Comparison of ENCODE assay signal across 8 mouse cellular contexts in the genomic region with DNA sequence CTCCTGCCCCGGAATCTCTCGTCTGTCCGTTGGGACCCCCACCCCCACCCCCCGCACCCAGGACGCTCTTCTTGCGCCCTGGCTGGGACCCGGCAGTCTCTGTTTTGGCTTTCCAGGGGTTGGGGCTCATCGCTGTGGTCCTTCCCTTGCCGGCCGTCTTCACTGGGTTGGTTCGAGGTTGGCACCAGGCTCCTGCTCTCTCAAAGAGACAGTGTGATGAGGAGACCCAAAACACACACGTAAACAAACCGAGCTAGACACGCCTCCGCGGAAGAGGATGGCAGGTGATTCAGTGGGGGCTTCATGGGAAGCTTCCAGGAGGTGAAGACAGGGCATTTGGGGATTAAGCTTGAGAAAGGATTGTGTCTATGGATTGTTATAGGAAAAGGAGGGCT. TPM values are rescaled to one million over a fixed set of nuclear protein-coding genes. Genes with fewer than 3 reads are reported as not detected.
A peak's percentile ranks its signal among the peaks of the same experiment; 100 is the strongest.
DNase-seq lines count a peak whose midpoint lies in the region; ATAC-seq and TF ChIP-seq lines count a peak whose summit lies in the region.

No protein-coding gene starts in this region.

- no peaks in the 10 kb centered on the region; the same call in none of the 2 replicates for H3K4me1 ChIP-seq in limb, embryonic 14.5 days (ENCODE audit: control insufficient read depth, insufficient read depth, low read length)
- 0 out of 2 replicates have a peak, but pooled peaks cover 3% of the 10 kb centered on the region for H3K4me1 ChIP-seq in stomach, embryonic 16.5 days (ENCODE audit: control insufficient read depth, insufficient read depth, low read length)

- no peaks in the 10 kb centered on the region for H3K27me3 ChIP-seq in limb, embryonic 14.5 days (ENCODE audit: control insufficient read depth, insufficient read depth, low read length)
- peaks cover 14% of the 10 kb centered on the region for H3K27me3 ChIP-seq in stomach, embryonic 16.5 days (ENCODE audit: control insufficient read depth, insufficient read depth, low read length)

- WGBS in limb, embryonic 14.5 days, result 1% methylated on average over 15 of the region's 16 CpGs
- WGBS in stomach, embryonic 16.5 days, result 3% methylated on average over 16 of the region's 16 CpGs

- DNase-seq in cerebellum, adult 9-11 months, result peak; percentile 24
- DNase-seq in cerebellum, adult 11-12 months, result no peak
- peak; percentile 21 for DNase-seq in right cerebral cortex, postnatal 4 days
- no peak for DNase-seq in right cerebral cortex, adult 18-20 months
- no peak for DNase-seq in limb, embryonic 14.5 days (ENCODE audit: low spot score)
- DNase-seq in adrenal gland, postnatal 10 days, result no peak

- H3K9ac ChIP-seq in limb, embryonic 14.5 days (ENCODE audit: low read depth, low read length, severe bottlenecking), result peak overlapping the region; percentile 69
- H3K9ac ChIP-seq in stomach, embryonic 16.5 days (ENCODE audit: low read length), result peak overlapping the region; percentile 65

- H3K27ac ChIP-seq in limb, embryonic 14.5 days (replicated peaks; ENCODE audit: low read depth, low read length), result no peak overlapping the region
- no peak overlapping the region for H3K27ac ChIP-seq in stomach, embryonic 16.5 days (ENCODE audit: low read length)

- no peaks in the 10 kb centered on the region for H3K36me3 ChIP-seq in limb, embryonic 14.5 days (ENCODE audit: control insufficient read depth, insufficient read depth, low read length)
- no peaks in the 10 kb centered on the region for H3K36me3 ChIP-seq in stomach, embryonic 16.5 days (ENCODE audit: control insufficient read depth, insufficient read depth, low read length)

- no peak for ATAC-seq in limb, embryonic 14.5 days (ENCODE audit: low FRiP score, low read depth)
- no peak for ATAC-seq in stomach, embryonic 16.5 days (ENCODE audit: insufficient read depth, low FRiP score)
- no peak for ATAC-seq in monocyte, adult 5-6 weeks (replicated peaks; ENCODE audit: insufficient number of reproducible peaks, low FRiP score, low TSS enrichment, poor library complexity, severe bottlenecking)

- H3K9me3 ChIP-seq in limb, embryonic 14.5 days (ENCODE audit: control insufficient read depth, low read length), result no peaks in the 10 kb centered on the region
- H3K9me3 ChIP-seq in stomach, embryonic 16.5 days (replicated peaks; ENCODE audit: control insufficient read depth, low read length), result no peaks in the 10 kb centered on the region

- H3K4me3 ChIP-seq in limb, embryonic 14.5 days (replicated peaks; ENCODE audit: low read length), result peak overlapping the region; percentile 68
- peak overlapping the region; percentile 71 for H3K4me3 ChIP-seq in stomach, embryonic 16.5 days (replicated peaks; ENCODE audit: low read length)

- H3K4me2 ChIP-seq in limb, embryonic 14.5 days (replicated peaks; ENCODE audit: low read depth, low read length, severe bottlenecking), result peak overlapping the region; percentile 90
- H3K4me2 ChIP-seq in stomach, embryonic 16.5 days (ENCODE audit: low read depth, low read length), result peak overlapping the region; percentile 99

- TF ChIP-seq POLR2A in limb, embryonic 14.5 days (IDR thresholded peaks at IDR 0.05; ENCODE audit: borderline replicate concordance, extremely low read depth, insufficient read depth, insufficient read length), result no peak

RNA-seq across cellular contexts. Expression of gene Sh3gl3, which starts 1.7 kb away (rescaled TPM):
- polyA plus RNA-seq in limb, embryonic 14.5 days (2012; rRNA removed), result 7.5 and 10.5 TPM in 2 replicates
- polyA plus RNA-seq in limb, embryonic 14.5 days (2014; fragmentation: Nextera tagmentation; extraction: Ambion mirVana), result 15.1 and 16.7 TPM in 2 replicates
- 6.5 and 7.3 TPM in 2 replicates for polyA plus RNA-seq in stomach, embryonic 16.5 days (2015; fragmentation: Nextera tagmentation; extraction: Ambion mirVana)
- total RNA-seq in adrenal gland, postnatal 10 days (2021), result 10 to 100 TPM in 1 of 2 experiments, 1 to 10 TPM in 1; 9.1 to 10.2 TPM
- total RNA-seq in monocyte, adult 5-6 weeks (2017), result not detected in 3 replicates

Comparison
In these comparisons a context has a peak if more than half of its experiments do, and no peak if none do; other contexts are left out.
1. DNase-seq: peak in cerebellum, adult 9-11 months (single experiment) and right cerebral cortex, postnatal 4 days (single experiment); none in cerebellum, adult 11-12 months (single experiment), right cerebral cortex, adult 18-20 months (single experiment), limb, embryonic 14.5 days (single experiment) and adrenal gland, postnatal 10 days (single experiment).
2. RNA of gene Sh3gl3, which starts 1.7 kb away (total RNA-seq): 9.1 to 10.2 TPM in adrenal gland, postnatal 10 days; not detected in monocyte, adult 5-6 weeks; every median in the first group is over 10 times any median in the second.